Mouse (Mus musculus) bone marrow, adult 2 months (tissue): ENCODE measurements around the gene Zfp423.

Experiments
- CTCF ChIP-seq: fragments of 200-500 bp; IDR thresholded peaks from 2 replicates; pipeline ENCODE4 v1.5.1; 2011; ENCODE audit warnings: low read length, control low read depth; ENCODE audit not compliant: control insufficient read depth, insufficient read depth
- POLR2A ChIP-seq: fragments of 200-500 bp; IDR thresholded peaks from 2 replicates; pipeline ENCODE4 v1.6.1; 2011; ENCODE audit warnings: low read depth, mild to moderate bottlenecking, control low read depth, low read length, borderline replicate concordance; ENCODE audit not compliant: control insufficient read depth

DNA sequence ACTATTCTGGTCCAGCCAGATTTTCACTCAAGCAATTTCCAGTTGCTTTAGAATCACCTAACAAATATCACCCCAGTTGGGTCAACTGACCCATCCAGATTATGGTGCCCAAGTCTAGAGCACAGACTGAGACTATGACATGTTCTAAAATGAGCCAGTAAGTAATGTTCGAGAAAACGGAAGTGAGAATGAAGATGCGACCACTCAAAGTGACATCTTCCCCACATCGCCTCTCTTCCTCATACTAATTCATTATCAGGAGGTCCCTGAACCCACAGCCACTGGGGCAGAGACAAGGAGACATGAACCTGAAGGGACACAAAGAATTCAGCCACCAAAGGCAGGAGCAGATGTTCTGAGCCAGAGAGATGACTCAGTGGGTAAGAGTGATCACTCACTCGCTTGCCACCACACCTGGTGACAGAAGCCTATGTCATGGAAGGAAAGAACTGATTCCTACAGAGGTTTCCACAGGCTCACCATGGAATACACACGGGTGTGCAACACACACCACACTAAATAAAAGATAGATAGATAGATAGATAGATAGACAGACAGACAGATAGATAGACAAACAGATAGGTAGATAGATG lies 24.2 kb downstream of the Zfp423 start:
- TF ChIP-seq CTCF (no peak), POLR2A (no peak)
